Mouse (Mus musculus): ENCODE results near the gene Pik3c2g. TPM values are rescaled to one million over a fixed set of nuclear protein-coding genes. Genes with fewer than 3 reads are reported as not detected.
"Not testable (repeated sequence)": the region's sequence is repeated elsewhere in the genome, so short reads cannot be mapped to it uniquely, and the experiment has no call there.

Gene Pik3c2g
- total RNA-seq, 2 experiments from 2014 or later: not detected

DNA sequence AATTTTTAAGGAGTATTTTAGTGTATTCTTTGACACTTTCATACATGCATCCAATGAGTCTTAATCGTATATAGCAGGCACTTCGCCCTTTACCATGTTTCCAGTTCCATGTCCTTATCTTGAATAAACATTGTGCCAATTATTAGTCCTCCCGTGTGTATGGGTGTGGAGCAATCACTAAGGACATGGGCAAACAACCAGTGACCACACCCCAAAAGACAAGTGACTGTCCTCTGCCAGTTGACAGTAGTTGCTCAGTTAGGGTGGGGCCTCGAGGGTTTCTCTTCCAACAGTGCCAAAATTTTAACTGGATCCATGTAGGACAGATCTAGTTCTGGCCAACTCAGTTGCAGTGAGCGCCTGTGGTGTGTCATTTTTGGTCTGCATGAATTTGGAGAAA lies 341.7 kb downstream of the Pik3c2g start:
- Histone ChIP-seq H3K4me3 (no peak overlapping the region), H3K27ac (no peak overlapping the region)
- TF ChIP-seq CTCF (IDR thresholded peaks at IDR 0.05): no peak
- no peak for DNase-seq
- intact Hi-C loops (cut with DNase I): no loop called here

DNA sequence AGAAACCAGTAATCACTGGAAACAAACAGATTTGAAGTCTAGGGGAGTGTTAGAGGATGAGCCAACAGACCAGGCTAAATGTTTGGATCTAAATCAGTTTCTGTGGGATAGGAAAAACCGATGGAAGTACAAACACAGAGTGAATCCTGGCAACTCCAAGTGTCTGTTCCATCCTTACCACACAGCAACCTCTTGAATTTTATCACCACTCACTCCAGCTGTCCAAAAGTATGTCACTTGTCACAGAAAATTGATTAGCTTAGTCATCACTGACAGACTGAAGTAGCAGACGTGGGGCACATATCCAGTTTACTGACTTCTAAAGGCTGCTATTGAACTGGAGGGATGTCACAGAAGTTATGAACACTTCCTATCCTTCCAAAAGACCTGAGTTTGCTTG lies 347.8 kb downstream of the Pik3c2g start:
- no peak for TF ChIP-seq CTCF (IDR thresholded peaks at IDR 0.05)
- intact Hi-C loops (cut with DNase I): no loop called here
- no peak overlapping the region for H3K4me3 ChIP-seq
- no peak overlapping the region for H3K27ac ChIP-seq
- DNase-seq: no peak

DNA sequence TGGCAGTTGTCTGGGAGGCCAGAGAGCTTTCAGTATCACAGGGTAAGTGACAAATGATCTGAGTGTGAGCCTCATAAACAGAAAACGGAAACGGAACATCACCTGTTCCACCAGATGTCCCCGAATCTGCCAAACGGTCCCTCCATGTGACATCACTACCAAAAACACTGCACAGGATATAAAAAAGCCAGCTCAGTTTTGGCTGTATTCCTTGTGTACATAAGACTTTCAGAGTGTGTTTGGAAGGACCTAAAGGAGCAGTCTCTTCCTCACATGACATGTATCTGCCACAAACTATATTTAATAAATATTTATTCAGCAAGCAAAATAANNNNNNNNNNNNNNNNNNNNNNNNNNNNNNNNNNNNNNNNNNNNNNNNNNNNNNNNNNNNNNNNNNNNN lies 350.6 kb downstream of the Pik3c2g start:
- DNase-seq; intact Hi-C loops (cut with DNase I); H3K27ac ChIP-seq; H3K4me3 ChIP-seq: not testable (repeated sequence)

DNA sequence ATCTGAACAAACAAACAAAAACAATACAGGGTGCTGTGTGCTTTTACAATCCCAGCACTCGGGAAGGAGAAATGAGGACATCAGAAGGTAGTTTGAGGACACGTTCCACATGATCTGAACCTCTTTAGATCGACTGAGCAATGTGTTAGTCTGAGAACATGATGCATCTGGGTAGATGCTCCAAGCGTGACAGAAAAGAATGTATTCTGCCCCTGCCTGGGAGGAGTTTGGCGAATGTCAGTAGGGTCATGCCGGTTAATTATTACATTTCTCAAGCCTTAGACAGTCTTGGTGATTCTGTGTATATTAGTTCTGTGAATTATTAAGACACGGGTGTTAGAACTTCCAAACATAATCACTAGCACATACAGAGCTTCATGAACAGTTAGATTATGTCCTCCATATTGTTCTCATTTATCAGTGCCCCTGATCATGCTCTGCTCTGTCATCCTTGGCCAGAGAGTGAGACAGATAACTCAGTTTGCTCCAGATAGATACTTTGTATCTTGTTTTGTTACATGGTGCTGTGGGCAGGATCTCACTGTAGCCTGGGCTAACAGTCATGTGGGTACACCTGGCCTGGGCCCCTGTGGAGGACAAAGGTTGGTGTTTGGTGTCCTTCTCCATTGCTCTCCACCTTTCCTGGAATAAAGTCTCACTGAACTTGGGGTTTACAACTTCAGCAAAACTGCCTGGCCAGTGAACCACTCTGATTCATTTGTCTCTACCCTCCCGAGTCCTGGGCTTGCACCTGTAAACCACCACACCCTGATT lies 360.3 kb downstream of the Pik3c2g start:
- Histone ChIP-seq H3K27ac (no peak overlapping the region), H3K4me3 (no peak overlapping the region)
- no peak for DNase-seq
- intact Hi-C loops (cut with DNase I): no loop called here
- no peak for TF ChIP-seq CTCF (IDR thresholded peaks at IDR 0.05)

DNA sequence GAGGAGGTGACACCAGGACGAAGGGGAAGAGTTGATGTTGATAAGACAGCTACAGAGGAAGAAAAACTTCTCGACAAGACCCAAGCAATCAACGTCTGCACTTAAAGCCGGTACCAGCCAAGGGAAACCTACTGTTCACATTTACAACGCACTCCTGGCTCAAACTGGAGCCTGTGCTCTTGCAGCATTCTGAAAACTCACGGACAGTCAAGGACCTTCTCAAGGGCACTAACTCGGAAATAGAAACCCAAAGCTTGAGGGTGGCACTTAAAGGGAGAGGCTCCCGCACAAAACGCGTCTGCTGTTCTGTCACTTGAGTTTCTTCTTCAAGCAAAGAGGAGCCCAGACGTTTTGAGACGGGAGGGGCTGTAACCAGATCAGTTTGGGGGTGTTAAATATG lies 366.6 kb downstream of the Pik3c2g start:
- Histone ChIP-seq H3K27ac (no peak overlapping the region), H3K4me3 (no peak overlapping the region)
- no peak for TF ChIP-seq CTCF (IDR thresholded peaks at IDR 0.05)
- no peak for DNase-seq
- intact Hi-C loops (cut with DNase I): no loop called here

DNA sequence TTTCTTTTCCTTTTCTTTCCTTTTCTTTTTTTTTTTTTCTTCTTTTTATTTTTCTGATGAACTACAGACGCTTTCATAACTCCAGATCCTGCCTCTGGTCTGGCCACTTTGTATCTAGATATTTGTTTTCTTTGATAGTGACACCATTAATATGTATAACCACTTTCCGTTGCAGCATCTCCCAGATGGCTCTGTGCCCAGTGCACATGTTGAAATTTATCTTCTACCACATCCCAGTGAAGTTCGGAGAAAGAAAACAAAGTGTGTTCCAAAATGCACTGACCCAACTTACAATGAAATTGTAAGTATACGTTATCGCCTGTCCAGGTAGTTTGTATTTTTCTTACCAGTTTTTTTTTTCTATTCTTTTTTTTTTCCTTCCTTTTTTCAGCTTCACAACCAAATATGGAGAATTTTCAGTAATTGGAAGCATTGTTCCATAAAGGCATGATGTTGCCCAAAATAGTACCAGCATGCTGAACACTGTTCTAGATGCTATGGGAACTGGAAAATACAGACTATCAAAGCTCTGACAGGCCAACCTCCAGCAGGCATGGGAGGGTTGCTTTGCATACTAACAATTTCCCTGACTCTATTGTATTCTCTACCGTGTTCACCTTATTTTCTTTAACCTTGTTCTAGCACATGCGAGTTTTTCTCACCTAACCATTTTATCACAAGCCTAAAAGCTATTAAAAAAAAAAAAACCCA lies 370.7 kb downstream of the Pik3c2g start:
- H3K4me3 ChIP-seq: no peak overlapping the region
- no peak for TF ChIP-seq CTCF (IDR thresholded peaks at IDR 0.05)
- intact Hi-C loops (cut with DNase I): no loop called here
- H3K27ac ChIP-seq: no peak overlapping the region
- DNase-seq: no peak

DNA sequence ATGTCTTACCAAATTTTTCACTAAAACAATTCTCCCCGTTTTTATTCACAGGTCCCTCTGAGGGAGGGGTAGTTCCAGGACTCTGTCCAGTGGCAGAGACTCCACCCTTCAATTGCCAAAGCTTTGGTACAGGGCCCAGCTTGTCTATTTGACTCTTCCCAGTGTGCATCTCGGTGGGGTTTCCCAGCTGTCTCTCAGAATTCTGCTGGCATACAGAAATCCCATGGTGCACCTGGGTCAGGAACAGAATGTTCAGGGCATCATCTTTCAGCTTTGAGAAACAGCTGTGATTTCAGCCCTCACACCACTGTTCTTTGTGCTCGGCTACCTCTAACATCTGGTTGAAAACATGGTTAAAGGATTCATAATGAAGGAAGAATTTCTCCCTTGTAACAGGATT lies 376.8 kb downstream of the Pik3c2g start:
- intact Hi-C loops (cut with DNase I): no loop called here
- DNase-seq: peak; percentile 47
- Histone ChIP-seq H3K27ac (no peak overlapping the region), H3K4me3 (no peak overlapping the region)
- TF ChIP-seq CTCF (IDR thresholded peaks at IDR 0.05): no peak

DNA sequence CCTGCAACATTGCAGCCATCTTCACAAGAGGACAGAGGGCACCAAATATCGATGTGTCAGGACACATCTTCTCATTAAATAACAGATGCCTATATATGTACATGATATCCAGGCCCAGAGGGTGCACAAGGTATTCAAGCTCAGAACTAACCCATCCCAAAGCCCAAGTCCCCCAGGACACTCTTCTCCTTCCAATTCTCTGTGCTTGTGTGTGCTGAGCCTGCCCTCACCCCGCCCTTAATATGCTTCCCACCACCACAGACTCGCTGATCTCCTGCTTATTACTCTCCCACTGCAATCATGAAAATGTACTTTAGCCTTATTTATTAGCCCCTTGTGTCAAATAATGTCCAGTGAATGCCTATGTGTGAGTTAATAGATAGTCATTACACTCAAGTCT lies 377.9 kb downstream of the Pik3c2g start:
- no peak for DNase-seq
- intact Hi-C loops (cut with DNase I): no loop called here
- no peak for TF ChIP-seq CTCF (IDR thresholded peaks at IDR 0.05)
- Histone ChIP-seq H3K27ac (no peak overlapping the region), H3K4me3 (no peak overlapping the region)

DNA sequence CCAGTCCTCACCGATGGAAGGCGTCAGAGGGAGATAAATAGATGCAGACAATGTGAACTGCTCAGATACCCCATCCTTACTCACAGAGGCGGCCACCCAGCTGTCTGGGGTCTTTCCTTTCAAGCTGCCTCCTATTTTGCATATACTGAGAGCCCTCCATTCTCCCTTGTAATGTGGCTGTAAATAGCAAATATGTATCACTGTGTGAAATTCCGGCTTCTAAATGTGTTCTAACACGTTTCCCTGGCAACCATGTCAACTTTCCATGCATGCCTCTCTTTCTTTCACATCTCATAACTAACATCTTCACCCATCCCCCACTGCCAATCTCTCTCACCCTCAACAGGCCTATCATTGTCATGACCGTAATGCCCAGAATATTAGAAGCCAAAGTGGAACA lies 379.7 kb downstream of the Pik3c2g start:
- TF ChIP-seq CTCF (IDR thresholded peaks at IDR 0.05): no peak
- no peak overlapping the region for H3K27ac ChIP-seq
- intact Hi-C loops (cut with DNase I): no loop called here
- DNase-seq: no peak
- no peak overlapping the region for H3K4me3 ChIP-seq

DNA sequence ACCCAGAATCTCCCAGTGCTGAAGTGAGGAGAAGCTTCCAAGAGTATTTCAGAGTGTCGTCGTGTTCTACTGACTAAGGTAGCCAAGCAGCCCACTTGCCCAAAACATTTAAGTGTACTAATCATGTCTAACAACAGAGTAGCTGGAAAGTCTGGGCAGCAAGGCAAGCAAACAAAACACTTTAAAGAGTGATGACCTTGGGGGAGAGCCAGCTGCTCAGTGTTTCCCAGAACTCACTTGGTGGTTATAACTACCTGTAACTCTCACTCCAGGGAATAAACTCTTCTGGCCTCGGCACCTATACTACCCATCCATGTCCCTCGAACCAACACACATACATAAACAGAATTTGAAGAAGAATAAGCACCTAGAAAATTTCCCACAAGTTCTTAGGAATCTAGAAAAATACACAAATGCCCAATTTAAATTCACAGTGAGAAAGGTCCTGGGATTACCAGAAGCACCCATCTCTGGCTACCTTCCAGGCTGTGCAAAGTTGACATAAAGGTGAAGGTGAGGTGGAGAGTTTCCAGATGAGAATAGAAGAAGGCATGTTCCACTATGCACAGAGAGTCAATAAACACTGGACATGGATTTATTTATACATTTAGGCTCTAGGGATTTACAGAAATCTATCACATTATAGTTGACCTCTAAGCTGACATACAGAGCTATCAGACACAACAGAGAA lies 384.7 kb downstream of the Pik3c2g start:
- Histone ChIP-seq H3K4me3 (no peak overlapping the region), H3K27ac (no peak overlapping the region)
- TF ChIP-seq CTCF (IDR thresholded peaks at IDR 0.05): no peak
- intact Hi-C loops (cut with DNase I): no loop called here
- DNase-seq: no peak

DNA sequence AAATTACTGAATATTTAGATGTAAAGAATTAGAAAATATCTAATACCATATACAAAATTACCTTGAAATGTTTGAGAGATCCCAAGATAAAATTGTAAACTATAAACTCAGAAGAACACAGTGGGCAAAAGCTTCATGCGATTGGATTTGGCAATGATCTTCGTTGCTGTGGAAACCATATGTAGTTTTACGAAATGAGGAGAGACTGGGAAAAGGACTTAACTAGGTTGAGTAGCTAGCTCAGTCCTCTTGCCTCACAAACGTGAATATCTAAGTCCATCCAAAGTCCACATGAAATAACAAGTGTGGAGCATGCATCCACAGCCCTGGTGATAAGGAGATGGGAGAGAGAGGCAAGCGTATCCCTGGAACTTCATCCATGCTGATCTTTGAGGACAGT lies 387.6 kb downstream of the Pik3c2g start:
- intact Hi-C loops (cut with DNase I): no loop called here

DNA sequence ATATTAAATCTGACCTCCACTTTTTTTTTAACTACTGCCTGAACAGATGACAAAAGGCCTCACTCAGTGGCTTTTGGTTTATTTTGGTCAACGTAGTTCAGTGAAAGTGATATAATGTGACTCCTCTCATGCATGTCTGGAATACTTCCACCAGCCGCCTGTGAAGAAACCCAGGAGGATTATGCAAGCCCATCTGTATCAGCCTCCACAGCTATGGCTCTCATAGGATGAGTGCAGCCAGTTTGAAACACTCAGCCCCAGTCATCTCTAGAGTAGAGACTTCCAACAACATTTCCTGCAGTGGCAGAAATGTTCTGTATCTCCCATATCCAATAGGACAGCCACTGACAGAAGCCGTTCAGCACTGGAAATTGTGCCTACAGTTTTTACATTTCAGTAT lies 391.1 kb downstream of the Pik3c2g start:
- DNase-seq: no peak
- Histone ChIP-seq H3K4me3 (no peak overlapping the region), H3K27ac (no peak overlapping the region)
- intact Hi-C loops (cut with DNase I): no loop called here
- no peak for TF ChIP-seq CTCF (IDR thresholded peaks at IDR 0.05)

More for the DNA sequence above, 387.6 kb downstream of the Pik3c2g start:
- Histone ChIP-seq H3K4me3 (no peak overlapping the region), H3K27ac (no peak overlapping the region)
- no peak for DNase-seq
- no peak for TF ChIP-seq CTCF (IDR thresholded peaks at IDR 0.05)

DNA sequence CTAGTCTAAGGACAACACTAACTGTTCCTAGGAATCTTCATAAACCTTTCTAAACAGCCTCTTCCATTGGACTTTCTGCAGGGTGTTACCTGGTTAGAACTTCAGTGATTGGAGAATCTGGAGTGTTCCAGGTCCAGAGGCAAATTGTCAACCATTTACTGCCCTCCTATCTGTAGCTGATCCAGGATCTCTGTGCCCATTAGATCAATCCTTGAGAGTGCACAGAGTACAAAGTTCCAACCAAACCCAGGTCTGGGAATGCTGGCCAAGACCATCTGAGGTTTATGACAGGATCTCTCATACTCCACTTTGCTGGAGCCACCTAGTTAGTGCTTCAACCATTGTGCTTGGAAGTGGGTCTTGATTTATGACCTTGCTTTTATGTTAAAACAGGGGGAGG lies 394.0 kb downstream of the Pik3c2g start:
- no peak overlapping the region for H3K4me3 ChIP-seq
- no peak for TF ChIP-seq CTCF (IDR thresholded peaks at IDR 0.05)
- intact Hi-C loops (cut with DNase I): no loop called here
- no peak overlapping the region for H3K27ac ChIP-seq
- no peak for DNase-seq

Data from gastrocnemius, adult 2 months (tissue).